Mouse (Mus musculus) neural tube, embryonic 11.5 days (tissue): ENCODE measurements around the gene a. TPM values are rescaled to one million over a fixed set of nuclear protein-coding genes. Genes with fewer than 3 reads are reported as not detected.

Experiments used
- ATAC-seq: fragments of 200-750 bp; cut with Nextera tagmentation; 2 replicates; pipeline ENCODE4 v1.8.0; 2017; ENCODE audit warnings: moderate number of reproducible peaks, mild to moderate bottlenecking, moderate TSS enrichment, moderate library complexity; ENCODE audit not compliant: insufficient read depth, low FRiP score, low TSS enrichment
- DNase-seq: peaks from one replicate; pipeline ENCODE4 v3.0.0-alpha.2; 2015; ENCODE audit warnings: low spot score
- H3K27ac ChIP-seq: fragments of 300-500 bp; sonication (generic); 2 replicates; pipeline ENCODE4 v1.5.1; 2014; ENCODE audit warnings: low read depth, mild to moderate bottlenecking, low read length
- H3K27me3 ChIP-seq: fragments of 300-500 bp; sonication (generic); 2 replicates; pipeline ENCODE4 v1.6.1; 2014; ENCODE audit warnings: mild to moderate bottlenecking, low read length, mixed read lengths; ENCODE audit not compliant: control insufficient read depth, insufficient read depth
- H3K36me3 ChIP-seq: fragments of 300-500 bp; sonication (generic); 2 replicates; pipeline ENCODE4 v1.6.1; 2014; ENCODE audit warnings: mild to moderate bottlenecking, low read length, moderate library complexity, mixed read lengths; ENCODE audit not compliant: control insufficient read depth, insufficient read depth
- H3K4me1 ChIP-seq: fragments of 300-500 bp; sonication (generic); 2 replicates; pipeline ENCODE4 v1.6.1; 2014; ENCODE audit warnings: low read length, mixed read lengths; ENCODE audit not compliant: control insufficient read depth, insufficient read depth
- H3K4me2 ChIP-seq: fragments of 300-500 bp; sonication (generic); 2 replicates; pipeline ENCODE4 v1.6.1; 2014; ENCODE audit warnings: low read depth, mild to moderate bottlenecking, moderate library complexity
- H3K4me3 ChIP-seq: fragments of 300-500 bp; sonication (generic); 2 replicates; pipeline ENCODE4 v1.5.1; 2014; ENCODE audit warnings: low read depth, low read length
- H3K9ac ChIP-seq: fragments of 300-500 bp; sonication (generic); 2 replicates; pipeline ENCODE4 v1.6.1; 2014; ENCODE audit warnings: mild to moderate bottlenecking, low read length
- H3K9me3 ChIP-seq: fragments of 300-500 bp; sonication (generic); 2 replicates; pipeline ENCODE4 v1.6.1; 2016; ENCODE audit warnings: low read length; ENCODE audit not compliant: control insufficient read depth
- whole genome bisulfite sequencing: fragments of 180-500 bp; shearing (Covaris S2); extraction: QIAGEN DNeasy Blood & Tissue Kit; methylation state at CpG from one replicate; pipeline ENCODE4 v1.1.7; 2014; 5-methylcytosine and 5-hydroxymethylcytosine counted together
- polyA plus RNA-seq: library from polyadenylated mRNA; unstranded; fragments of >200 nt; fragmentation: Nextera tagmentation; extraction: Ambion mirVana; gene quantifications from 2 replicates; pipeline ENCODE4 v1.2.1, GENCODE M21; 2014

a gene
- polyA plus RNA-seq, 1 experiment from 2014 or later = 1.2 TPM

GRCm38 (mm10) chr2:154776496-154776895 lies 14.7 kb upstream of the a start:
- no peak overlapping the region for H3K9ac ChIP-seq
- WGBS = 75% methylated on average over 7 of the region's 7 CpGs
- no peaks in the 10 kb centered on the region for H3K4me1 ChIP-seq
- 0 out of 2 replicates have a peak, but pooled peaks cover 3% of the 10 kb centered on the region for H3K9me3 ChIP-seq
- no peak overlapping the region for H3K4me2 ChIP-seq
- no peak overlapping the region for H3K4me3 ChIP-seq
- H3K36me3 ChIP-seq = no peaks in the 10 kb centered on the region
- DNase-seq = no peak
- ATAC-seq = no peak
- no peak overlapping the region for H3K27ac ChIP-seq
- H3K27me3 ChIP-seq = no peaks in the 10 kb centered on the region

- no peak overlapping the region for H3K9ac ChIP-seq
- WGBS = 86% methylated on average over 3 of the region's 3 CpGs
- no peaks in the 10 kb centered on the region for H3K27me3 ChIP-seq
- H3K27ac ChIP-seq = no peak overlapping the region
- H3K4me3 ChIP-seq = no peak overlapping the region
- H3K9me3 ChIP-seq = no peaks in the 10 kb centered on the region
- peaks cover 3% of the 10 kb centered on the region; the same call in 1 of the 2 replicates for H3K4me1 ChIP-seq
- H3K4me2 ChIP-seq = no peak overlapping the region
- ATAC-seq (no peak), DNase-seq (no peak)
- H3K36me3 ChIP-seq = no peaks in the 10 kb centered on the region
Observed at GRCm38 (mm10) chr2:154779648-154780047, 11.6 kb upstream of the a start.

- H3K4me1 ChIP-seq = peaks cover 7% of the 10 kb centered on the region; the same call in 1 of the 2 replicates
- H3K4me2 ChIP-seq = no peak overlapping the region
- no peaks in the 10 kb centered on the region for H3K36me3 ChIP-seq
- H3K27ac ChIP-seq = no peak overlapping the region
- DNase-seq (no peak), ATAC-seq (no peak)
- 77% methylated on average over 4 of the region's 4 CpGs for WGBS
- no peaks in the 10 kb centered on the region for H3K9me3 ChIP-seq
- H3K27me3 ChIP-seq = no peaks in the 10 kb centered on the region
- no peak overlapping the region for H3K9ac ChIP-seq
- H3K4me3 ChIP-seq = no peak overlapping the region
Observed at GRCm38 (mm10) chr2:154782361-154782760, 8.8 kb upstream of the a start.

- no peaks in the 10 kb centered on the region for H3K27me3 ChIP-seq
- no peak overlapping the region for H3K9ac ChIP-seq
- H3K9me3 ChIP-seq = no peaks in the 10 kb centered on the region
- no peaks in the 10 kb centered on the region for H3K36me3 ChIP-seq
- H3K4me1 ChIP-seq = peaks cover 7% of the 10 kb centered on the region; the same call in 1 of the 2 replicates
- no peak overlapping the region for H3K27ac ChIP-seq
- WGBS = 63% methylated on average over 17 of the region's 17 CpGs
- DNase-seq (peak; percentile 12), ATAC-seq (no peak)
- no peak overlapping the region; the same call in 1 of the 2 replicates for H3K4me3 ChIP-seq
- no peak overlapping the region for H3K4me2 ChIP-seq
Observed at GRCm38 (mm10) chr2:154782856-154783650, 8.1 kb upstream of the a start.

GRCm38 (mm10) chr2:154785284-154785683 lies 5.9 kb upstream of the a start:
- no peaks in the 10 kb centered on the region for H3K9me3 ChIP-seq
- no peak overlapping the region for H3K4me2 ChIP-seq
- WGBS = 76% methylated on average over 3 of the region's 3 CpGs
- no peak overlapping the region for H3K4me3 ChIP-seq
- peaks cover 9% of the 10 kb centered on the region; the same call in 1 of the 2 replicates for H3K4me1 ChIP-seq
- no peaks in the 10 kb centered on the region for H3K27me3 ChIP-seq
- DNase-seq (no peak), ATAC-seq (no peak)
- no peaks in the 10 kb centered on the region for H3K36me3 ChIP-seq
- no peak overlapping the region for H3K9ac ChIP-seq
- H3K27ac ChIP-seq = no peak overlapping the region

- Histone ChIP-seq H3K36me3 (no peaks in the 10 kb centered on the region), H3K9me3 (no peaks in the 10 kb centered on the region), H3K27ac (no peak overlapping the region), H3K9ac (no peak overlapping the region), H3K4me2 (no peak overlapping the region), H3K4me1 (peaks cover 9% of the 10 kb centered on the region; the same call in 1 of the 2 replicates), H3K27me3 (no peaks in the 10 kb centered on the region), H3K4me3 (no peak overlapping the region)
- 44% methylated on average over 3 of the region's 3 CpGs for WGBS
- DNase-seq = no peak
- no peak for ATAC-seq
Observed at GRCm38 (mm10) chr2:154786187-154786586, 5.0 kb upstream of the a start.

GRCm38 (mm10) chr2:154786776-154787175 lies 4.4 kb upstream of the a start:
- H3K9ac ChIP-seq = no peak overlapping the region
- H3K4me3 ChIP-seq = no peak overlapping the region
- WGBS = 85% methylated on average over 11 of the region's 11 CpGs
- ATAC-seq (no peak), DNase-seq (no peak)
- H3K27me3 ChIP-seq = no peaks in the 10 kb centered on the region
- H3K4me1 ChIP-seq = peaks cover 9% of the 10 kb centered on the region; the same call in 1 of the 2 replicates
- no peak overlapping the region for H3K27ac ChIP-seq
- H3K4me2 ChIP-seq = no peak overlapping the region
- no peaks in the 10 kb centered on the region for H3K9me3 ChIP-seq
- no peaks in the 10 kb centered on the region for H3K36me3 ChIP-seq

GRCm38 (mm10) chr2:154789381-154789780 lies 1.8 kb upstream of the a start:
- ATAC-seq (no peak), DNase-seq (no peak)
- Histone ChIP-seq H3K27me3 (no peaks in the 10 kb centered on the region), H3K4me3 (no peak overlapping the region), H3K9ac (no peak overlapping the region), H3K27ac (no peak overlapping the region), H3K9me3 (no peaks in the 10 kb centered on the region), H3K4me2 (no peak overlapping the region; the same call in 1 of the 2 replicates), H3K4me1 (peaks cover 27% of the 10 kb centered on the region), H3K36me3 (no peaks in the 10 kb centered on the region)
- WGBS = 84% methylated on average over 6 of the region's 6 CpGs
